24 mouse cellular contexts compared by ENCODE assay signal in genomic region chr4:45525541-45525940, GRCm38 (mm10). TPM values are rescaled to one million over a fixed set of nuclear protein-coding genes. Genes with fewer than 3 reads are reported as not detected.
A peak's percentile ranks its signal among the peaks of the same experiment; 100 is the strongest.
DNase-seq lines count a peak whose midpoint lies in the region; ATAC-seq and TF ChIP-seq lines count a peak whose summit lies in the region.
"Had no signal": no experiment of that assay in that cellular context is flagged by ENCODE, and none has a peak within 500 bp of the region (broad histone marks: within the 10 kb centered on the region; RNA-seq: fewer than 3 reads in every experiment).

No protein-coding gene starts in this region.

- peaks cover 90% of the 10 kb centered on the region for H3K79me2 ChIP-seq in myocyte (ENCODE audit: control insufficient read depth, insufficient read depth)

- 0 out of 2 replicates have a peak overlapping the region, but pooled peaks have one; percentile 86 for H3K4me2 ChIP-seq in heart, embryonic 12.5 days
- H3K4me2 ChIP-seq in midbrain, embryonic 15.5 days, result peak overlapping the region; percentile 95; the same call in 1 of the 2 replicates
- no peak overlapping the region for H3K4me2 ChIP-seq in midbrain, embryonic 11.5 days
- peak overlapping the region; percentile 8 for H3K4me2 ChIP-seq in myocyte (ENCODE audit: low read depth)
- H3K4me2 ChIP-seq: embryonic facial prominence, embryonic 15.5 days; limb, embryonic 12.5 days; lung, embryonic 15.5 days; neural tube, embryonic 15.5 days had no signal

- no peak overlapping the region for H3K27ac ChIP-seq in heart, embryonic 12.5 days (ENCODE audit: poor library complexity, severe bottlenecking)
- H3K27ac ChIP-seq in kidney, adult 2 months (ENCODE audit: insufficient read depth, low read depth, low read length), result peak overlapping the region; percentile 45; the same call in 1 of the 2 replicates
- no peak overlapping the region for H3K27ac ChIP-seq in midbrain, embryonic 15.5 days
- no peak overlapping the region for H3K27ac ChIP-seq in midbrain, embryonic 11.5 days (ENCODE audit: low read depth, low read length)
- H3K27ac ChIP-seq: embryonic facial prominence, embryonic 15.5 days; limb, embryonic 12.5 days; liver, embryonic 14.5 days; lung, embryonic 15.5 days; neural tube, embryonic 15.5 days had no signal

- WGBS in heart, embryonic 12.5 days, result 82% methylated on average over 3 of the region's 3 CpGs
- 44% methylated on average over 3 of the region's 3 CpGs for WGBS in kidney, adult 2 months
- WGBS in midbrain, embryonic 15.5 days, result 93% methylated on average over 3 of the region's 3 CpGs
- WGBS in midbrain, embryonic 11.5 days, result 96% methylated on average over 3 of the region's 3 CpGs

- no peak for ATAC-seq in heart, embryonic 12.5 days (ENCODE audit: insufficient number of reproducible peaks, low FRiP score)
- no peak for ATAC-seq in midbrain, embryonic 15.5 days (replicated peaks)
- ATAC-seq in midbrain, embryonic 11.5 days (ENCODE audit: low FRiP score), result no peak

- H3K27me3 ChIP-seq in heart, embryonic 12.5 days (replicated peaks), result no peaks in the 10 kb centered on the region
- no peaks in the 10 kb centered on the region for H3K27me3 ChIP-seq in kidney, adult 2 months (replicated peaks; ENCODE audit: control insufficient read depth, insufficient read depth, low read length)
- peaks cover 7% of the 10 kb centered on the region; the same call in 1 of the 2 replicates for H3K27me3 ChIP-seq in midbrain, embryonic 15.5 days (replicated peaks)
- peaks cover 19% of the 10 kb centered on the region for H3K27me3 ChIP-seq in midbrain, embryonic 11.5 days (ENCODE audit: control insufficient read depth, insufficient read depth, low read length)
- H3K27me3 ChIP-seq in myocyte (ENCODE audit: control insufficient read depth, insufficient read depth, insufficient read length), result no peaks in the 10 kb centered on the region
- H3K27me3 ChIP-seq: embryonic facial prominence, embryonic 15.5 days; limb, embryonic 12.5 days; lung, embryonic 15.5 days; neural tube, embryonic 15.5 days had no signal

- H3K36me3 ChIP-seq in heart, embryonic 12.5 days, result peaks cover 4% of the 10 kb centered on the region; the same call in 1 of the 2 replicates
- H3K36me3 ChIP-seq in kidney, adult 2 months (ENCODE audit: control insufficient read depth, insufficient read depth, low read length), result no peaks in the 10 kb centered on the region
- H3K36me3 ChIP-seq in midbrain, embryonic 15.5 days (replicated peaks), result no peaks in the 10 kb centered on the region
- H3K36me3 ChIP-seq in midbrain, embryonic 11.5 days (ENCODE audit: control insufficient read depth, insufficient read depth, low read length), result no peaks in the 10 kb centered on the region
- H3K36me3 ChIP-seq in myocyte (ENCODE audit: control insufficient read depth, insufficient read depth), result peaks cover 5% of the 10 kb centered on the region
- H3K36me3 ChIP-seq: embryonic facial prominence, embryonic 15.5 days; neural tube, embryonic 15.5 days had no signal

- H3K4me3 ChIP-seq in heart, embryonic 12.5 days, result no peak overlapping the region
- H3K4me3 ChIP-seq in kidney, adult 2 months (ENCODE audit: insufficient read depth, low read depth, low read length), result no peak overlapping the region
- H3K4me3 ChIP-seq in midbrain, embryonic 15.5 days, result no peak overlapping the region
- H3K4me3 ChIP-seq in midbrain, embryonic 11.5 days (ENCODE audit: low read depth, low read length), result no peak overlapping the region
- no peak overlapping the region for H3K4me3 ChIP-seq in myocyte
- H3K4me3 ChIP-seq: embryonic facial prominence, embryonic 15.5 days; limb, embryonic 12.5 days; lung, embryonic 15.5 days; megakaryocyte, embryonic 14.5 days; neural tube, embryonic 15.5 days had no signal

- no peak for TF ChIP-seq CTCF in kidney, adult 2 months (conservative IDR thresholded peaks at IDR 0.05; ENCODE audit: insufficient read depth, insufficient read length, low read depth, low read length)

- no peak overlapping the region for H3ac ChIP-seq in myocyte (ENCODE audit: control insufficient read depth, insufficient read length)

- H3K4me1 ChIP-seq in heart, embryonic 12.5 days (replicated peaks), result peaks cover 72% of the 10 kb centered on the region
- peaks cover 51% of the 10 kb centered on the region for H3K4me1 ChIP-seq in kidney, adult 2 months (ENCODE audit: control insufficient read depth, insufficient read depth, low read length)
- H3K4me1 ChIP-seq in midbrain, embryonic 15.5 days, result peaks cover 35% of the 10 kb centered on the region
- peaks cover 12% of the 10 kb centered on the region for H3K4me1 ChIP-seq in midbrain, embryonic 11.5 days (ENCODE audit: control insufficient read depth, insufficient read depth, low read length)

- H3K9me3 ChIP-seq in heart, embryonic 12.5 days (replicated peaks), result no peaks in the 10 kb centered on the region
- H3K9me3 ChIP-seq in midbrain, embryonic 15.5 days, result no peaks in the 10 kb centered on the region
- no peaks in the 10 kb centered on the region for H3K9me3 ChIP-seq in midbrain, embryonic 11.5 days (ENCODE audit: control insufficient read depth, low read length)
- H3K9me3 ChIP-seq: embryonic facial prominence, embryonic 15.5 days; limb, embryonic 12.5 days; lung, embryonic 15.5 days; megakaryocyte, embryonic 14.5 days; neural tube, embryonic 15.5 days had no signal

- no peak for TF ChIP-seq POLR2A in kidney, adult 2 months (IDR thresholded peaks at IDR 0.05; ENCODE audit: low read depth, low read length)
- TF ChIP-seq POLR2A in myocyte (IDR thresholded peaks at IDR 0.05; ENCODE audit: insufficient read length, low read depth), result no peak

- DNase-seq in heart, postnatal 14 days, result no peak
- peak; percentile 63 for DNase-seq in kidney, adult 2 months
- no peak for DNase-seq in kidney, adult 11 months
- DNase-seq in midbrain, embryonic 11.5 days (ENCODE audit: low spot score, missing footprints), result no peak
- no peak for DNase-seq in T-cell, adult 2 months (ENCODE audit: low spot score)
- DNase-seq: cerebellum, adult 11 months; cerebellum, adult 9-11 months; gastrocnemius, postnatal 14 days; heart, adult 18-20 months; heart, postnatal 36 days; lung, postnatal 36 days; midbrain, embryonic 14.5 days; right cerebral cortex, adult 18-20 months; right cerebral cortex, postnatal 4 days; thymus, postnatal 14 days had no signal

- no peak overlapping the region for H3K9ac ChIP-seq in heart, embryonic 12.5 days
- H3K9ac ChIP-seq in midbrain, embryonic 15.5 days, result no peak overlapping the region
- H3K9ac ChIP-seq in midbrain, embryonic 11.5 days (ENCODE audit: low read length), result no peak overlapping the region
- H3K9ac ChIP-seq: embryonic facial prominence, embryonic 15.5 days; limb, embryonic 12.5 days; liver, embryonic 14.5 days; lung, embryonic 15.5 days; neural tube, embryonic 15.5 days had no signal

- intact Hi-C loops in heart, postnatal 14 days (cut with DNase I), result loop anchor here (5.0 kb wide), 3 partner anchors 48 to 88 kb away; no protein-coding TSS in a partner anchor

TF ChIP-seq in myocyte, 11 proteins besides CTCF, POLR2A, EP300 and RAD21:
- no peak for TF ChIP-seq E2F4 (IDR thresholded peaks at IDR 0.05; ENCODE audit: insufficient read depth)
- no peak for TF ChIP-seq MAX (IDR thresholded peaks at IDR 0.05; ENCODE audit: low read depth)

RNA-seq across cellular contexts. Expression of gene Shb, which starts 6.7 kb away (rescaled TPM):
- 13.9 and 15.3 TPM in 2 replicates for polyA plus RNA-seq in heart, embryonic 12.5 days (2016; fragmentation: Nextera tagmentation; extraction: Ambion mirVana)
- 10 to 100 TPM; 29.7 to 46.1 TPM for total RNA-seq in heart, postnatal 14 days (2021)
- polyA plus RNA-seq in kidney, adult 2 months (2012; rRNA removed), result 57.1 and 59.4 TPM in 2 replicates
- polyA plus RNA-seq in midbrain, embryonic 15.5 days (2015; fragmentation: Nextera tagmentation; extraction: Ambion mirVana), result 6.3 and 6.7 TPM in 2 replicates
- polyA plus RNA-seq in midbrain, embryonic 11.5 days (2014; fragmentation: Nextera tagmentation; extraction: Ambion mirVana), result 2.7 and 2.8 TPM in 2 replicates
- 46.3 TPM for polyA plus RNA-seq in myocyte (2012; fragmentation: generic; extraction: Trizol)
